ENCODE assay signal across 8 mouse cellular contexts in the genomic region with DNA sequence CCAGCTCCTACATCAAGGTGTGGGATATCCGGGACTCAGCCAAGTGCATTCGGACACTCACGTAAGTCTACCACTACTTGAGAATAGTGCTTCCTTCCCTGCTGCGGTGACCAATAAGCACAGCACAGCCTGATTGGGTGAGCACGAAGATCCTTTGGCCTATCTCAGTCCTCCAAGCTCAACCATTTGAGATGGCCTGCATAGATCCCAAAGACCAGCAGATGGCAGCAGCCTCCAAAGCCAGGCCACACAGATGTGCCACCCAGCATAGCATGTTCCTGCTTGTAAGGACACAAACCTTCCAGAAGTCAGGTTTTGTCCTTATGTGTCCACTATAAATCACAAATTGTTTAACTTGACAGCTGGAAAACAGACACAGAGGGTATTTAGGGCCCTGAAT. TPM values are rescaled to one million over a fixed set of nuclear protein-coding genes. Genes with fewer than 3 reads are reported as not detected.
A peak's percentile ranks its signal among the peaks of the same experiment; 100 is the strongest.
DNase-seq lines count a peak whose midpoint lies in the region; ATAC-seq lines count a peak whose summit lies in the region.

No protein-coding gene starts in this region.

- no peak overlapping the region for H3K27ac ChIP-seq in hindbrain, embryonic 13.5 days

- H3K4me2 ChIP-seq in hindbrain, embryonic 13.5 days = no peak overlapping the region

- H3K4me3 ChIP-seq in hindbrain, embryonic 13.5 days = no peak overlapping the region

- H3K9ac ChIP-seq in hindbrain, embryonic 13.5 days = no peak overlapping the region

- WGBS in hindbrain, embryonic 13.5 days = 9% methylated on average over 5 of the region's 5 CpGs

- no peaks in the 10 kb centered on the region for H3K27me3 ChIP-seq in hindbrain, embryonic 13.5 days

- no peaks in the 10 kb centered on the region for H3K9me3 ChIP-seq in hindbrain, embryonic 13.5 days

- peak; percentile 78 for ATAC-seq in hindbrain, embryonic 13.5 days (ENCODE audit: low FRiP score)

- H3K36me3 ChIP-seq in hindbrain, embryonic 13.5 days = peaks cover 92% of the 10 kb centered on the region

- DNase-seq in ZHBTc4 (ENCODE audit: low read depth, low spot score) = peak; percentile 79
- peak; percentile 71 for DNase-seq in cerebellum, adult 9-11 months
- DNase-seq in frontal cortex, adult 2 months (ENCODE audit: extremely low spot score in 1 of 2, low spot score in 1 of 2) = peak; percentile 56 to 85
- DNase-seq in layer of hippocampus, adult 9-11 months = peak; percentile 79
- DNase-seq in lung, postnatal 14 days = peak; percentile 79
- peak; percentile 90 for DNase-seq in retina, embryonic 14.5 days (ENCODE audit: low spot score)
- DNase-seq in yolk sac, embryonic 10.5 days (ENCODE audit: low spot score) = peak; percentile 82

- H3K4me1 ChIP-seq in hindbrain, embryonic 13.5 days (replicated peaks) = peaks cover 21% of the 10 kb centered on the region

RNA-seq across cellular contexts. Expression of a gene that starts 38.9 kb away (rescaled TPM):
- 42.1 and 45.8 TPM in 2 replicates for polyA plus RNA-seq in frontal cortex, adult 2 months (2012; rRNA removed)
- polyA plus RNA-seq in hindbrain, embryonic 13.5 days (2015; fragmentation: Nextera tagmentation; extraction: Ambion mirVana) = 43.7 and 44.2 TPM in 2 replicates

RNA-seq across cellular contexts. Expression of a gene that starts 42.5 kb away (rescaled TPM):
- polyA plus RNA-seq in frontal cortex, adult 2 months (2012; rRNA removed) = 0.63 and 0.88 TPM in 2 replicates
- not detected in 2 replicates for polyA plus RNA-seq in hindbrain, embryonic 13.5 days (2015; fragmentation: Nextera tagmentation; extraction: Ambion mirVana)
